In the genomic region with DNA sequence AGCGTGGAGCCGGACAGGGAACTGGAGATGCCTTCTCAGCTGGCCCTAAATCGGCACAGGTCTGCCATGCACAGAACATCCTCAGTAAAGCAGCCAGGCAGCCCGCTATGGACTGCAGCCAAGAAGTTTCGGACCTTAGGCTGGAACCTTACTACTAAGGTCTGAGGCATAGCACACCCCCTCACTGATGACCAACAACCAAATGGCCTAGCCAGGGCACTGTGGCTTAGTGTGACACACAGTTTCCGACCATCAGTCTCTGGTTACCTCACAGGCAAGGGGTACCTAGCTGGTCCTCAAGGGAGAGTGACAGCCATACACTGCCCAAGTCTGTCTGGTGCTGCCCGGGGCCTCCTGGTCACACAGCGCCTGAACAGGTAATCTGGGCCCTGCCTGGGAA, we compare ENCODE assay signal across 11 mouse cellular contexts.
DNase-seq lines count a peak whose midpoint lies in the region; ATAC-seq and TF ChIP-seq lines count a peak whose summit lies in the region.
"Had no signal": no experiment of that assay in that cellular context is flagged by ENCODE, and none has a peak within 500 bp of the region (broad histone marks: within the 10 kb centered on the region; RNA-seq: fewer than 3 reads in every experiment).

No protein-coding gene starts in this region.

- H3K4me2 ChIP-seq in midbrain, embryonic 14.5 days (ENCODE audit: low read length), result no peak overlapping the region
- H3K4me2 ChIP-seq in myocyte (ENCODE audit: low read depth), result peak overlapping the region; percentile 26
- H3K4me2 ChIP-seq: hindbrain, embryonic 15.5 days; liver, embryonic 13.5 days had no signal

- no peak for TF ChIP-seq EP300 in heart, adult 2 months (IDR thresholded peaks at IDR 0.05; ENCODE audit: insufficient read depth, low read depth, low read length)

- H3K36me3 ChIP-seq in heart, embryonic 10.5 days, result peaks cover 49% of the 10 kb centered on the region
- no peaks in the 10 kb centered on the region; the same call in 1 of the 2 replicates for H3K36me3 ChIP-seq in heart, adult 2 months (ENCODE audit: control insufficient read depth, insufficient read depth, low read length)
- peaks cover 91% of the 10 kb centered on the region for H3K36me3 ChIP-seq in midbrain, embryonic 10.5 days
- H3K36me3 ChIP-seq in midbrain, embryonic 14.5 days (ENCODE audit: control insufficient read depth, insufficient read depth, low read length), result peaks cover 27% of the 10 kb centered on the region
- peaks cover 8% of the 10 kb centered on the region for H3K36me3 ChIP-seq in myocyte (ENCODE audit: control insufficient read depth, insufficient read depth)

- DNase-seq in heart, embryonic 10.5 days (ENCODE audit: low spot score), result no peak
- no peak for DNase-seq in heart, adult 2 months
- no peak for DNase-seq in midbrain, embryonic 10.5 days (ENCODE audit: low spot score)
- no peak for DNase-seq in midbrain, embryonic 14.5 days
- peak; percentile 51 for DNase-seq in Muller cell, postnatal 12 days (ENCODE audit: inconsistent ontology term)
- DNase-seq: cerebellum, adult 2 months; liver, embryonic 13.5 days; thymus, adult 2 months had no signal

- 90% methylated on average over 8 of the region's 8 CpGs for WGBS in heart, embryonic 10.5 days
- 68% methylated on average over 8 of the region's 8 CpGs for WGBS in heart, adult 2 months
- WGBS in midbrain, embryonic 10.5 days, result 90% methylated on average over 8 of the region's 8 CpGs
- WGBS in midbrain, embryonic 14.5 days, result 94% methylated on average over 8 of the region's 8 CpGs

- peak overlapping the region; percentile 45; the same call in 1 of the 2 replicates for H3K27ac ChIP-seq in heart, embryonic 10.5 days
- H3K27ac ChIP-seq in heart, adult 2 months, result no peak overlapping the region
- H3K27ac ChIP-seq in midbrain, embryonic 10.5 days (replicated peaks), result peak overlapping the region; percentile 7; the same call in 1 of the 2 replicates
- no peak overlapping the region for H3K27ac ChIP-seq in midbrain, embryonic 14.5 days (replicated peaks; ENCODE audit: low read depth, low read length)
- H3K27ac ChIP-seq: hindbrain, embryonic 15.5 days; liver, embryonic 13.5 days had no signal

- TF ChIP-seq CTCF in heart, adult 2 months (IDR thresholded peaks at IDR 0.05), result no peak

- TF ChIP-seq POLR2A in heart, adult 2 months (IDR thresholded peaks at IDR 0.05; ENCODE audit: insufficient read depth, low read depth, low read length), result no peak
- no peak for TF ChIP-seq POLR2A in myocyte (IDR thresholded peaks at IDR 0.05; ENCODE audit: insufficient read length, low read depth)

- H3K79me2 ChIP-seq in heart, adult 2 months (replicated peaks; ENCODE audit: control insufficient read depth, insufficient read depth, low read length), result no peaks in the 10 kb centered on the region
- peaks cover 35% of the 10 kb centered on the region for H3K79me2 ChIP-seq in myocyte (ENCODE audit: control insufficient read depth, insufficient read depth)

- H3K4me3 ChIP-seq in heart, embryonic 10.5 days, result no peak overlapping the region
- no peak overlapping the region for H3K4me3 ChIP-seq in heart, adult 2 months
- H3K4me3 ChIP-seq in midbrain, embryonic 10.5 days, result no peak overlapping the region
- no peak overlapping the region for H3K4me3 ChIP-seq in midbrain, embryonic 14.5 days (replicated peaks; ENCODE audit: low read depth, low read length)
- no peak overlapping the region for H3K4me3 ChIP-seq in myocyte
- H3K4me3 ChIP-seq: hindbrain, embryonic 15.5 days; liver, embryonic 13.5 days had no signal

- no peak overlapping the region for H3K9ac ChIP-seq in heart, adult 2 months (ENCODE audit: low read depth, low read length)
- no peak overlapping the region for H3K9ac ChIP-seq in midbrain, embryonic 14.5 days (replicated peaks; ENCODE audit: low read length)
- H3K9ac ChIP-seq: hindbrain, embryonic 15.5 days; liver, embryonic 13.5 days had no signal

- no peaks in the 10 kb centered on the region for H3K27me3 ChIP-seq in heart, embryonic 10.5 days (ENCODE audit: insufficient read depth, poor library complexity, severe bottlenecking)
- H3K27me3 ChIP-seq in heart, adult 2 months (ENCODE audit: control insufficient read depth, insufficient read depth, low read length), result no peaks in the 10 kb centered on the region
- H3K27me3 ChIP-seq in midbrain, embryonic 10.5 days (ENCODE audit: low read depth, poor library complexity, severe bottlenecking), result no peaks in the 10 kb centered on the region
- H3K27me3 ChIP-seq in midbrain, embryonic 14.5 days (ENCODE audit: control insufficient read depth, insufficient read depth, low read length), result no peaks in the 10 kb centered on the region
- H3K27me3 ChIP-seq in myocyte (ENCODE audit: control insufficient read depth, insufficient read depth, insufficient read length), result no peaks in the 10 kb centered on the region
- H3K27me3 ChIP-seq: hindbrain, embryonic 15.5 days; liver, embryonic 13.5 days had no signal

- no peaks in the 10 kb centered on the region for H3K9me3 ChIP-seq in heart, embryonic 10.5 days
- H3K9me3 ChIP-seq in midbrain, embryonic 10.5 days (replicated peaks), result no peaks in the 10 kb centered on the region
- no peaks in the 10 kb centered on the region for H3K9me3 ChIP-seq in midbrain, embryonic 14.5 days (ENCODE audit: control insufficient read depth, low read length)
- H3K9me3 ChIP-seq: hindbrain, embryonic 15.5 days; liver, embryonic 13.5 days had no signal

- no peak overlapping the region for H3ac ChIP-seq in myocyte (ENCODE audit: control insufficient read depth, insufficient read length)

- peaks cover 70% of the 10 kb centered on the region for H3K4me1 ChIP-seq in heart, embryonic 10.5 days
- peaks cover 33% of the 10 kb centered on the region for H3K4me1 ChIP-seq in heart, adult 2 months (ENCODE audit: control insufficient read depth, insufficient read depth, low read length)
- peaks cover 30% of the 10 kb centered on the region for H3K4me1 ChIP-seq in midbrain, embryonic 10.5 days
- H3K4me1 ChIP-seq in midbrain, embryonic 14.5 days (ENCODE audit: control insufficient read depth, insufficient read depth, low read length), result peaks cover 8% of the 10 kb centered on the region; the same call in 1 of the 2 replicates

- no peak for ATAC-seq in midbrain, embryonic 14.5 days (ENCODE audit: low FRiP score, low TSS enrichment)
- ATAC-seq in megakaryocyte progenitor cell, adult 5-6 weeks (replicated peaks; ENCODE audit: poor library complexity), result no peak

- intact Hi-C loops in heart, adult 2 months (cut with DNase I), result loop anchor here (5.0 kb wide), 1 partner anchor 33 kb away; no protein-coding TSS in a partner anchor

TF ChIP-seq in myocyte, 11 proteins besides CTCF, POLR2A, EP300 and RAD21:
- no peak for TF ChIP-seq E2F4 (IDR thresholded peaks at IDR 0.05; ENCODE audit: insufficient read depth)
- TF ChIP-seq TCF12 (IDR thresholded peaks at IDR 0.05; ENCODE audit: insufficient read depth, poor library complexity, severe bottlenecking), result no peak
- no peak for TF ChIP-seq CEBPB (IDR thresholded peaks at IDR 0.05; ENCODE audit: insufficient read depth, poor library complexity, severe bottlenecking)
- no peak for TF ChIP-seq MYOD1 (IDR thresholded peaks at IDR 0.05; ENCODE audit: control insufficient read depth in 1 of 3, insufficient read length in 2 of 3, low read depth in 2 of 3)
- no peak for TF ChIP-seq MYOG (IDR thresholded peaks at IDR 0.05; ENCODE audit: control insufficient read depth in 1 of 3, insufficient read depth in 1 of 3, insufficient read length in 2 of 3, low read depth in 2 of 3)
- TF ChIP-seq POLR2AphosphoS2 (IDR thresholded peaks at IDR 0.05; ENCODE audit: insufficient read length, low read depth), result no peak
- no peak for TF ChIP-seq MAX (IDR thresholded peaks at IDR 0.05; ENCODE audit: low read depth)
- TF ChIP-seq USF1 (IDR thresholded peaks at IDR 0.05; ENCODE audit: low read depth), result no peak
- no peak for TF ChIP-seq SRF (IDR thresholded peaks at IDR 0.05; ENCODE audit: control insufficient read depth, insufficient read length, low read depth)
- no peak for TF ChIP-seq REST (IDR thresholded peaks at IDR 0.05; ENCODE audit: insufficient read depth, insufficient read length)
- TF ChIP-seq TCF3 (IDR thresholded peaks at IDR 0.05; ENCODE audit: insufficient read length, low read depth), result no peak

Comparison
In these comparisons a context has a peak if more than half of its experiments do, and no peak if none do; other contexts are left out.
1. H3K27ac ChIP-seq: peak in heart, embryonic 10.5 days (single experiment) and midbrain, embryonic 10.5 days (single experiment); none in heart, adult 2 months (single experiment) and midbrain, embryonic 14.5 days (single experiment).